27 mouse cellular contexts compared by ENCODE assay signal in genomic region chr17:86358847-86359246, GRCm38 (mm10).
DNase-seq lines count a peak whose midpoint lies in the region; ATAC-seq and TF ChIP-seq lines count a peak whose summit lies in the region.
"Had no signal": no experiment of that assay in that cellular context is flagged by ENCODE, and none has a peak within 500 bp of the region (broad histone marks: within the 10 kb centered on the region; RNA-seq: fewer than 3 reads in every experiment).

No protein-coding gene starts in this region.

- no peak overlapping the region for H3K4me3 ChIP-seq in forebrain, embryonic 15.5 days
- no peak overlapping the region for H3K4me3 ChIP-seq in forebrain, postnatal 0 days (ENCODE audit: low read depth, low read length)
- H3K4me3 ChIP-seq in intestine, embryonic 14.5 days (ENCODE audit: low read depth, low read length): no peak overlapping the region
- H3K4me3 ChIP-seq in intestine, postnatal 0 days (ENCODE audit: low read depth, low read length): no peak overlapping the region
- H3K4me3 ChIP-seq in CH12.LX (replicated peaks in 1 of 3; ENCODE audit: low read depth in 2 of 3, low read length in 2 of 3, poor library complexity in 1 of 3): no peak overlapping the region
- no peak overlapping the region for H3K4me3 ChIP-seq in embryonic facial prominence, embryonic 12.5 days
- H3K4me3 ChIP-seq in midbrain, embryonic 10.5 days: no peak overlapping the region
- no peak overlapping the region for H3K4me3 ChIP-seq in hindbrain, embryonic 10.5 days
- H3K4me3 ChIP-seq: forebrain, embryonic 13.5 days; hindbrain, embryonic 15.5 days; left cerebral cortex, adult 2 months; midbrain, embryonic 15.5 days; neural tube, embryonic 15.5 days had no signal

- TF ChIP-seq POLR2A in CH12.LX (IDR thresholded peaks at IDR 0.05; ENCODE audit: low read depth, low read length): no peak

- TF ChIP-seq EP300 in CH12.LX (IDR thresholded peaks at IDR 0.05; ENCODE audit: low read length): no peak

- DNase-seq in forebrain, postnatal 0 days: no peak
- no peak for DNase-seq in intestine, embryonic 14.5 days (ENCODE audit: low spot score)
- DNase-seq in CH12.LX (ENCODE audit: extremely low read depth): no peak
- DNase-seq in midbrain, embryonic 10.5 days (ENCODE audit: low spot score): no peak
- no peak for DNase-seq in hindbrain, embryonic 10.5 days (ENCODE audit: low spot score)
- DNase-seq: adrenal gland, postnatal 25 days; cerebellum, adult 9-10 months; gastrocnemius, postnatal 25 days; heart, adult 11 months; kidney, adult 9 months; kidney, postnatal 14 days; liver; lung, adult 2 months; lung, postnatal 10 days; retina, postnatal 1 day; right cerebral cortex, postnatal 25 days had no signal

- H3K9me3 ChIP-seq in forebrain, embryonic 15.5 days: no peaks in the 10 kb centered on the region
- no peaks in the 10 kb centered on the region for H3K9me3 ChIP-seq in forebrain, postnatal 0 days (ENCODE audit: low read length)
- no peaks in the 10 kb centered on the region for H3K9me3 ChIP-seq in intestine, embryonic 14.5 days (ENCODE audit: control insufficient read depth, low read length)
- H3K9me3 ChIP-seq in intestine, postnatal 0 days (ENCODE audit: control insufficient read depth): no peaks in the 10 kb centered on the region
- no peaks in the 10 kb centered on the region for H3K9me3 ChIP-seq in CH12.LX (replicated peaks; ENCODE audit: low read length)
- H3K9me3 ChIP-seq in embryonic facial prominence, embryonic 12.5 days: no peaks in the 10 kb centered on the region
- no peaks in the 10 kb centered on the region for H3K9me3 ChIP-seq in midbrain, embryonic 10.5 days (replicated peaks)
- no peaks in the 10 kb centered on the region for H3K9me3 ChIP-seq in hindbrain, embryonic 10.5 days
- H3K9me3 ChIP-seq: forebrain, embryonic 13.5 days; hindbrain, embryonic 15.5 days; midbrain, embryonic 15.5 days; neural tube, embryonic 15.5 days had no signal

- H3K27me3 ChIP-seq in forebrain, embryonic 15.5 days: no peaks in the 10 kb centered on the region
- no peaks in the 10 kb centered on the region for H3K27me3 ChIP-seq in forebrain, postnatal 0 days (ENCODE audit: insufficient read depth, low read length)
- H3K27me3 ChIP-seq in intestine, embryonic 14.5 days (replicated peaks; ENCODE audit: control insufficient read depth, insufficient read depth, low read length): no peaks in the 10 kb centered on the region
- H3K27me3 ChIP-seq in intestine, postnatal 0 days (replicated peaks; ENCODE audit: control insufficient read depth, insufficient read depth, low read length): no peaks in the 10 kb centered on the region
- no peaks in the 10 kb centered on the region for H3K27me3 ChIP-seq in CH12.LX (replicated peaks)
- no peaks in the 10 kb centered on the region for H3K27me3 ChIP-seq in embryonic facial prominence, embryonic 12.5 days
- H3K27me3 ChIP-seq in midbrain, embryonic 10.5 days (ENCODE audit: low read depth, poor library complexity, severe bottlenecking): no peaks in the 10 kb centered on the region
- no peaks in the 10 kb centered on the region for H3K27me3 ChIP-seq in hindbrain, embryonic 10.5 days (ENCODE audit: insufficient read depth, poor library complexity, severe bottlenecking)
- H3K27me3 ChIP-seq: forebrain, embryonic 13.5 days; hindbrain, embryonic 15.5 days; midbrain, embryonic 15.5 days; neural tube, embryonic 15.5 days had no signal

- WGBS in forebrain, embryonic 15.5 days: 65% methylated on average over 4 of the region's 4 CpGs
- WGBS in forebrain, postnatal 0 days: 54% methylated on average over 4 of the region's 4 CpGs
- WGBS in intestine, embryonic 14.5 days: 28% methylated on average over 4 of the region's 4 CpGs
- WGBS in intestine, postnatal 0 days: 67% methylated on average over 4 of the region's 4 CpGs
- WGBS in embryonic facial prominence, embryonic 12.5 days: 37% methylated on average over 4 of the region's 4 CpGs
- WGBS in midbrain, embryonic 10.5 days: 76% methylated on average over 4 of the region's 4 CpGs
- 64% methylated on average over 4 of the region's 4 CpGs for WGBS in hindbrain, embryonic 10.5 days

- dilution Hi-C loops in CH12.LX (cut with MboI; ENCODE audit: extremely low pct_ligation_motif_present, extremely low pct_unique_long_range_greater_than_20kb, low sequenced_read_pairs): no loop called here

- no peak for ATAC-seq in forebrain, embryonic 15.5 days (replicated peaks)
- no peak for ATAC-seq in forebrain, postnatal 0 days
- ATAC-seq in intestine, embryonic 14.5 days (replicated peaks; ENCODE audit: low FRiP score, low TSS enrichment, low read depth): no peak
- no peak for ATAC-seq in intestine, postnatal 0 days
- no peak for ATAC-seq in embryonic facial prominence, embryonic 12.5 days (ENCODE audit: insufficient number of reproducible peaks, insufficient read depth, low FRiP score, low TSS enrichment)
- ATAC-seq: forebrain, embryonic 13.5 days; midbrain, embryonic 15.5 days had no signal

- H3K4me2 ChIP-seq in forebrain, embryonic 15.5 days (replicated peaks): no peak overlapping the region
- no peak overlapping the region for H3K4me2 ChIP-seq in forebrain, postnatal 0 days (ENCODE audit: low read depth)
- H3K4me2 ChIP-seq in intestine, embryonic 14.5 days (ENCODE audit: low read length): no peak overlapping the region
- no peak overlapping the region for H3K4me2 ChIP-seq in intestine, postnatal 0 days (replicated peaks; ENCODE audit: low read depth)
- H3K4me2 ChIP-seq in CH12.LX (ENCODE audit: insufficient read depth, low read depth, poor library complexity, severe bottlenecking): no peak overlapping the region
- H3K4me2 ChIP-seq in embryonic facial prominence, embryonic 12.5 days (replicated peaks): no peak overlapping the region
- H3K4me2 ChIP-seq: forebrain, embryonic 13.5 days; heart, embryonic 11.5 days; hindbrain, embryonic 15.5 days; midbrain, embryonic 15.5 days; neural tube, embryonic 15.5 days had no signal

- no peaks in the 10 kb centered on the region; the same call in 1 of the 2 replicates for H3K79me2 ChIP-seq in CH12.LX (replicated peaks; ENCODE audit: control insufficient read depth, extremely low read depth, insufficient read depth, poor library complexity, severe bottlenecking)

- peak overlapping the region; percentile 16; the same call in 1 of the 2 replicates for H3K27ac ChIP-seq in forebrain, embryonic 15.5 days (replicated peaks)
- no peak overlapping the region for H3K27ac ChIP-seq in forebrain, postnatal 0 days (ENCODE audit: low read depth, low read length)
- H3K27ac ChIP-seq in intestine, embryonic 14.5 days (ENCODE audit: low read depth): peak overlapping the region; percentile 5
- H3K27ac ChIP-seq in intestine, postnatal 0 days (ENCODE audit: low read depth, low read length): no peak overlapping the region
- H3K27ac ChIP-seq in CH12.LX (ENCODE audit: insufficient read depth, low read depth): peak overlapping the region; percentile 5; the same call in 1 of the 2 replicates
- H3K27ac ChIP-seq in embryonic facial prominence, embryonic 12.5 days: peak overlapping the region; percentile 50; the same call in 1 of the 2 replicates
- no peak overlapping the region for H3K27ac ChIP-seq in midbrain, embryonic 10.5 days (replicated peaks)
- H3K27ac ChIP-seq in hindbrain, embryonic 10.5 days: no peak overlapping the region
- H3K27ac ChIP-seq: forebrain, embryonic 13.5 days; hindbrain, embryonic 15.5 days; left cerebral cortex, adult 2 months; liver, embryonic 14.5 days; macrophage; midbrain, embryonic 15.5 days; neural tube, embryonic 15.5 days had no signal

- H3K4me1 ChIP-seq in forebrain, embryonic 15.5 days: peaks cover 28% of the 10 kb centered on the region
- 0 out of 2 replicates have a peak, but pooled peaks cover 9% of the 10 kb centered on the region for H3K4me1 ChIP-seq in forebrain, postnatal 0 days (ENCODE audit: insufficient read depth)
- peaks cover 20% of the 10 kb centered on the region; the same call in 1 of the 2 replicates for H3K4me1 ChIP-seq in intestine, embryonic 14.5 days (replicated peaks; ENCODE audit: control insufficient read depth, insufficient read depth, low read length)
- H3K4me1 ChIP-seq in intestine, postnatal 0 days (replicated peaks; ENCODE audit: control insufficient read depth, insufficient read depth, low read length): peaks cover 4% of the 10 kb centered on the region; the same call in 1 of the 2 replicates
- H3K4me1 ChIP-seq in CH12.LX (ENCODE audit: control insufficient read depth in 1 of 2, insufficient read depth in 2 of 2): peaks cover 43 to 88% of the 10 kb centered on the region in 2 experiments
- H3K4me1 ChIP-seq in embryonic facial prominence, embryonic 12.5 days: peaks cover 22% of the 10 kb centered on the region
- H3K4me1 ChIP-seq in midbrain, embryonic 10.5 days: peaks cover 16% of the 10 kb centered on the region
- peaks cover 24% of the 10 kb centered on the region; the same call in 1 of the 2 replicates for H3K4me1 ChIP-seq in hindbrain, embryonic 10.5 days (replicated peaks)

- TF ChIP-seq CTCF in forebrain, postnatal 0 days (IDR thresholded peaks at IDR 0.05; ENCODE audit: low read depth): no peak
- no peak for TF ChIP-seq CTCF in intestine, postnatal 0 days (IDR thresholded peaks at IDR 0.05; ENCODE audit: low read depth)
- no peak for TF ChIP-seq CTCF in CH12.LX (conservative IDR thresholded peaks at IDR 0.05 in 1 of 2, IDR thresholded peaks at IDR 0.05 in 1 of 2; ENCODE audit: low read depth in 2 of 2, low read length in 2 of 2)

- in situ Hi-C loops in CH12.LX (cut with MboI; ENCODE audit: low pct_ligation_motif_present, low pct_unique_long_range_greater_than_20kb, low sequenced_read_pairs): no loop called here

- H3K9ac ChIP-seq in forebrain, embryonic 15.5 days (replicated peaks): no peak overlapping the region
- no peak overlapping the region for H3K9ac ChIP-seq in forebrain, postnatal 0 days
- H3K9ac ChIP-seq in intestine, embryonic 14.5 days (ENCODE audit: low read length): no peak overlapping the region
- no peak overlapping the region for H3K9ac ChIP-seq in intestine, postnatal 0 days (ENCODE audit: low read depth, low read length)
- H3K9ac ChIP-seq in CH12.LX (ENCODE audit: insufficient read depth, low read depth): 0 out of 2 replicates have a peak overlapping the region, but pooled peaks have one; percentile 24
- no peak overlapping the region for H3K9ac ChIP-seq in embryonic facial prominence, embryonic 12.5 days
- H3K9ac ChIP-seq: forebrain, embryonic 13.5 days; hindbrain, embryonic 15.5 days; liver, embryonic 14.5 days; midbrain, embryonic 15.5 days; neural tube, embryonic 15.5 days had no signal

- no peaks in the 10 kb centered on the region for H3K36me3 ChIP-seq in forebrain, embryonic 15.5 days
- H3K36me3 ChIP-seq in forebrain, postnatal 0 days (ENCODE audit: insufficient read depth): no peaks in the 10 kb centered on the region
- no peaks in the 10 kb centered on the region for H3K36me3 ChIP-seq in intestine, embryonic 14.5 days (ENCODE audit: control insufficient read depth, insufficient read depth, low read length)
- no peaks in the 10 kb centered on the region for H3K36me3 ChIP-seq in intestine, postnatal 0 days (ENCODE audit: control insufficient read depth, insufficient read depth)
- peaks cover 0 to 13% of the 10 kb centered on the region in 2 experiments for H3K36me3 ChIP-seq in CH12.LX (replicated peaks in 1 of 2; ENCODE audit: control insufficient read depth in 1 of 2, insufficient read depth in 1 of 2, low read length in 1 of 2)
- no peaks in the 10 kb centered on the region for H3K36me3 ChIP-seq in embryonic facial prominence, embryonic 12.5 days
- H3K36me3 ChIP-seq in midbrain, embryonic 10.5 days: no peaks in the 10 kb centered on the region
- no peaks in the 10 kb centered on the region for H3K36me3 ChIP-seq in hindbrain, embryonic 10.5 days
- H3K36me3 ChIP-seq: hindbrain, embryonic 15.5 days; midbrain, embryonic 15.5 days; neural tube, embryonic 15.5 days had no signal

- no peak for TF ChIP-seq RAD21 in CH12.LX (IDR thresholded peaks at IDR 0.05; ENCODE audit: low read depth, low read length)

Comparison
In these comparisons a context has a peak if more than half of its experiments do, and no peak if none do; other contexts are left out.
1. H3K27ac ChIP-seq: peak in forebrain, embryonic 15.5 days (single experiment), intestine, embryonic 14.5 days (single experiment), CH12.LX (single experiment) and embryonic facial prominence, embryonic 12.5 days (single experiment); none in forebrain, postnatal 0 days (single experiment), intestine, postnatal 0 days (single experiment), midbrain, embryonic 10.5 days (single experiment) and hindbrain, embryonic 10.5 days (single experiment).